Mouse (Mus musculus) adrenal gland, adult (tissue): ENCODE results near the gene Hs3st6.
A peak's percentile ranks its signal among the peaks of the same experiment; 100 is the strongest.

Experiments used
- DNase-seq, 2 experiments: peaks; one replicate each; pipeline ENCODE4 v3.0.0; 2022 to 2023; ENCODE audit warnings: low spot score in 1 of 2; ENCODE audit not compliant: inconsistent age in 2 of 2

Gene Hs3st6

DNA sequence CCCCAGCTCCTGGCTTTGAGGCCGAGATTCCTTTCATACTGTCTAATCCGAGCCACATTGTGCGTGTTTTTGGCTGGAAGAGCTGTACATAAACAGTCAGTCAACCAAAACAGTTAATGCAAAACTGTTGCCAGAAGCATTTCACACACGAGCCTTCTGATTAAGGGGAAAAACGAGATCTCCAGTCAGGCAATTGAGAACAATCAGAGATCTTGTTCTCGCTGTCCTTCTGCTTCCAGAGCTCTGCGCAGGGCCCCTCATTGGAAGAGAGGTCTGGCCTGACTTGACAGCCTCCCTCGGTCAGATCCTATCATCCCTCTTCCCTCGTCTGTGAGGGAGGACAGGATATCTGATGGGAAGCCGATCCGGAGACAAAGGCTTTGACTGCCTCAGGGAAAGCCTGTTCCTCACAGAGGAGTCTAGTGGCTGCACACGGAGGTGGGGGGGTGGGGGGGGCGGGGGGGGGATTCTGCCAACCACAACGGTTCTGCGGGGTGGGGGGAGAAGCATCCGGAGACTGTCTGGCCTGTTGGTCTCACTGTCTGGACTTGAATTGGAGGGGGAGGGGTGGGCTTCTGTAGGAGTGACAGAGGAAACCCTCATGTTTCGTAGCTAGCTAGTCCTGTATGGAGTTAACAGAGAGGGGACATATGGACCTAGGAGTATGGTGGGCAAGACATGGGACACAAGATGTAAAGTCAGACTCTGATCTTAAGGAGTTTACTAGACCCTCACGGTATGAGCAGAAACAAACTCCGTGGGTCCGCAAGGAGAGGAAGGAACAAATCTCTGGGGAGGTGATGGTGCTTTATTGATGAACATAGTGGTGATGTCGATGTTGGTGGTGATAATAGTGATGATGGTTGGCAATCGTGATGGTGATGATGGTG is 12.5 kb downstream of the Hs3st6 start:
- DNase-seq, result peak in 1 of 2 experiments; percentile 43

DNA sequence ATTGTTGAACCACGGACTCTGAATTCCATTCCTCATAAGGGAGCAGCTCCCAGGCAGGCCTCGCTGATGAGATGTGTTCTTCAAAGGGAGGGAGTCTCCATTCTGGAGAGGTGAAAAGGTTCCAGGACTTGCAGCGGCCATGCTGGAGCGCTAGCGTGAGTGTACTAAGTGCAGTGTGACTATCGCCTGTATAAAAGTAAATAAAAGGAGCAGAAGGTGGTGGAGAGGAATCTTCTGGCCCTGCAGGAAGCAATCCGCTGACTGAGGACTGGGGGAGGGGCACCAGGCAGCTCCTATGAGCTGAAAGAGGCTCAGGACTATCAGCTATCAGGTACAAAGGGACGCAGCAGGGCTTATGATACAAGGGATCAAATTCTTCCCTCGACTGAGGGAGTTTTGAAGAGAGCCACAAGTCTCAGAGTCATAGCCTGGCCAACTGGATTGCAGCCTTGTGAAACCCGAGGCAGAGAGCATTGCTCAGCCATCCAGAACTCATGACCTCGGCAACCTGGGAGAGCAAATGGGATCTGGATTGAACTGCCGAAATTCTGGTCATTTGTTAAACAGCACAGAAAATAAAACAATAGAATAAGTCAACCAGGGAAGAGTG is 13.6 kb downstream of the Hs3st6 start:
- DNase-seq, result no peak

DNA sequence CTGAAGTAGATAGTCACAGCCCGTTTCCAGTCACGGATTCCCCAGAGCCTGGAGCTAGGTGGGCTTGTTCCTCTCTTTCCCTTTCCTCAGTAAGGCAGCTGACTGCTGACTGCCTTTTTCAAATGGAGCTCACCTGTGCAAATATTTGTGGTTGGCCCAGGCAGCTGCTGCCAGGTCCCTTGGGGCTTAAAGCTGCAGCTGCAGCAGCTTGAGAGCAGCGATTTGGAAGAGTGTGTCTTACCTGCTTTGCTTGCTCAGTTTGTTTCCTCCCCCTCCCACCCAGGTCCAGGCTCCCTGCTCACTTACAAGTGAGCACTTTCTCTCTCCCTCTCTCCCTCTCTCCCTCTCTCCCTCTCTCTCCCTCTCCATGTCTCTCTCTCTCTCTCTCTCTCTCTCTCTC is 16.4 kb downstream of the Hs3st6 start:
- DNase-seq, result no peak

DNA sequence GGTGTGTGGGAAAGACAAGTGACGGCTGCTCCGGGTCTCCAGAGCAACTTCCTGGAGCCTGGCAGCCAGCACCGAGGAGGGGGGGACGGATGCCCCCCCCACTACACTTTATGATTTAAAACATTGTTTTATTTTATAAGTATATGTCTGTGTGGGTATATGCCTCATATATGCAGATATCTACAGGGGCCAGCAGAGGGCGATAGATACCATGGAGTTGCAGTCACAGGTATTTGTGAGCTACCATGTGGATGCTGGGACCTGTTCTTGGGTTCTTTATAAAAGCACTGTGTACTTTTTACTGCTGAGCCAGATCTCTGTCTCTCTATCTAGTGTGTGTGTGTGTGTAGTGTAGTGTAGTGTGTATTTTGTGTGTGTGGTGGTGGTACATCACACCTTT is 20.5 kb downstream of the Hs3st6 start:
- no peak for DNase-seq

GRCm38 (mm10) chr17:24775173-24775572 is 22.4 kb downstream of the Hs3st6 start:
- DNase-seq, result no peak

DNA sequence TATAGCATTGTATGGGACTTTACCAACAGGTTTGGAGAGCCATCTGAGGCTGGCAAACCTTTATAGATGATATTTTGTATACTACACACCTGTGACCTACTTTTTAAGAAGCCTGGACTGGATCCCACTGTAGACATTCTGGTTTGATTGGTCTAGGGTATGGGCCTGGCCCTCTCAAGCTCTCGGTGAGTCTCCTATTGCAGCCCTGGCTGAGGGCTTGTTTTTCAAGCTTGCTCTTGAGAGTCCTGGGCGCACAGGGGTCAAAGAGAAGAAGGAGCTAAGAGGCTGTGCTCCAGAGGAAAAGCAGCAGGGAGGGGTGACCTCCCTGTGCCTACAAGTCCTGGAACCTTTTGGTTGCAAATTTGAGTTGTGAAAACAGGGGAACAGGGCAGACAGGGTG is 24.3 kb downstream of the Hs3st6 start:
- no peak for DNase-seq

- no peak for DNase-seq
Observed at GRCm38 (mm10) chr17:24780821-24781220, 28.0 kb downstream of the Hs3st6 start.

- DNase-seq, result no peak
Observed at GRCm38 (mm10) chr17:24792190-24792589, 39.4 kb downstream of the Hs3st6 start.

GRCm38 (mm10) chr17:24794791-24795190 is 42.0 kb downstream of the Hs3st6 start:
- DNase-seq, result peak; percentile 17 to 84

- DNase-seq, result no peak
Observed at GRCm38 (mm10) chr17:24796969-24797368, 44.2 kb downstream of the Hs3st6 start.

- DNase-seq, result no peak
Observed at GRCm38 (mm10) chr17:24798229-24798628, 45.4 kb downstream of the Hs3st6 start.

GRCm38 (mm10) chr17:24799476-24799875 is 46.7 kb downstream of the Hs3st6 start:
- DNase-seq, result peak in 1 of 2 experiments; percentile 53

GRCm38 (mm10) chr17:24800524-24800923 is 47.7 kb downstream of the Hs3st6 start:
- no peak for DNase-seq

DNA sequence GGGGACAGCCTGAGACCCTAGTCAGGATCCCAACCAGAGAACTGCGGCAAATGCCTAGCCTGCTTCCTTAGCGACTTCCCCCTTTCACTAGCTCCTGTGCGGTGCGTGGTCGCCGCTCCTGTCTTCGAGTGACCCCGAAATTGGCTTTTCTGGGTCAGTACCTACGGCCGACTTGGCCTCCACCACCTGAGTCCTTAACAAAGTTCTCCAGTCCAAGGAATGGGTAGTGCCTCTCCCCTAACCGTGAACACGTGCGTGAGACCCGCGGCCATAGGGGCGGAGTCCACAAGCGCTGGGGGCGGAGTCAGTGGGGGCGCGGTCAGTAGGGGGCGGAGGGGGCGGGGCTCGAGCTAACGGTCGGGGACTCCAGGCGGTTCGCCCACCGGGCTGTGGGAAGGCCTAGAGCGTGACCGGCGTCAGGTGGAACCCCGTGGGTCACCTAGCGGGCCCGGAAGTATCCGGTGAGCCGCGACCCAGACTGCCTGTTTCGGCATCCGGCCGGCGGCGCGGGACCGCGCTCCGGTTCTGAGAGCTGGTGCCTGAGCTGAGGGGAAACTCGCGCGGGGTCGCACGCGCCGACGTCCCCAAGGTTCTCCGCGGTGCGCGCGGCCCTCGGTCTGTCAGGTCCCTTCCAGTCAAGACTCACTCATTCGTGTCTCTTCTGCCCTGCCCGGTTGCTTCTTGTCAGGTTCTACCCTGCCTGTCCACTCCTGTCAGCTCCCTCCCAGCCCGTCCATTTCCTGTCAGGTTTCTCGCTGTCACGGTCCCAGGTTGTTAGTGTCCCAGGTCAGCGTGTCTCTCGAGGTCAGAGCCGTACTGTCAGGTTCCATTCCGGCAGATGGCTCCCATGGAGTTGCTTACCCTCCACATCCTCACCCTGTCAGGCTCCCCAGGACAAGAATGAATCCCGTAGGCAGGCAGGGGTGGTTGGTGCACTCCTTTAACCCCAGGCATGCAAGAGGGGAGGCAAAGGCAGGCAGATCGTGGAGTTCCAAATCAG is 51.5 kb downstream of the Hs3st6 start, which contains the start of gene Meiob:
Gene Meiob (plus strand): TSS at position 338 of the 1,000 bp plus-strand sequence.
- DNase-seq, result peak; percentile 70 to 94
